Mouse (Mus musculus): Measurements from ENCODE around the gene Smc1b.

The Smc1b gene

DNA sequence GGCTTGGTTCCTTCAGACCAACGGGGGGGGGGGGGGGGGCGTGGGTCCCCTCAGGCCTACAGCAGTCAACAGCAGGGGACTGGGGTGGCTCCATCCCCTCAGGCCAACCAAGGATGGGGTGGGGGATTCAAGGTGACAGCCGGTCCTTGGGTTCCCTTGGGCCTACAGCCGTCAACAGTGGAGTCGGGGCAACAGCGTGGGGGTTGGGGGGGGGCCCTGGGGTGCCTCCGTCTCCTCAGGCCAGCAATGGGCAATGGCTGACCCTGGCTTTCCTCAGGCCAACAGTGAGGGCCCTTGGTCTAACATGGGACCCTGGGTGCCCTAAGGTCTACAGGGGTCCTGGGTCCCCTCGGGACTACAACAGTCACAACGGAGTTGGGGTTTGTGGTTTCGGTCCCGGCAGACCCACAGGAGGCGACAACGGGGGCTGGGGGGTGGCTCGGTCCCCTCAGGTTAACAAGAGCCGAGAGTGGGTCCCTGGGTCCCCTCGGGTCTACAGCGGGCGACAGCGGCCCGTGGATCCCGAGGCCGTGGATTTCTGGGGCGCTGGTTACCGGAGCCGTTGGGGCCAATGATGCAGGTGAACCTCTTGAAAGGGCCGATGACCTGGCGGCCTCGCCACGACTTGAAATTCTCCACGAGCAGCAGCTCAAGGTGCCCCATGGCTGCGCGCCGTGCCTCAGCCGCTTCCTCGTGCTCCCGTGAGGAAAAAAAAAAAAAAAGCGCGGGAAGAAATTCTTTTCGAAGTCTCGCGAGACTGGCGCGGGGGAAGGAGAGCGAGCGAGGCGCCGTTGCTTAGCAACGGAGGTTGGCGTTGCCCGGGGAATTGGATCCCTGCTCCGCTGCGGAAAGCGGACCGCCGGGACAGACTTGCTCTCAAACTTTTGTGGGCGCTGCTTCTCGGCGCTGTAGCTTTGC lies at the start of gene Smc1b, which contains the start of gene Ribc2:
Gene Smc1b (minus strand): TSS at position 690 of the 918 bp plus-strand sequence.
Gene Ribc2 (plus strand): TSS at position 804 of the 918 bp plus-strand sequence.
- DNase-seq (ENCODE audit: extremely low spot score, low spot score), result peak; percentile 73

DNA sequence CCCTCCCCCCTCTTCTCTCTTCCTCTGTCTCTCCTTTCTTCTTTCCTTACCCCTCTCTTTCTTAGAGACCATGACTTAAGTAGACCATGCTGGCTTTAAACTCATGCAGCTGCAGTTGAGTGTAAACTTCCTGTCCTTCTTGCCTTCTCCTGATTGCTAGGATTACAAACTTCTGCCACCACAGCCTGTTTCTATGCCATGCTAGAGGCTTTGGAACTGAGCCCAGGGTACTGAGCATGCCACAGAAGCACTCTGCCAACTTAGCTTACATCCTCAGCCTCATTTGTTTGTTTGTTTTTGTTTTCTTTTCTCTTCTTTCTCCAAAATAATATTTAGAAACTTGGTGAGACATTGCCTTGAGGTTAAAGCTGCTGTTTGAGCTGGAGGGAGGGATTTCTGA lies 48.6 kb upstream of the Smc1b start:
- DNase-seq (ENCODE audit: extremely low spot score, low spot score), result no peak

DNA sequence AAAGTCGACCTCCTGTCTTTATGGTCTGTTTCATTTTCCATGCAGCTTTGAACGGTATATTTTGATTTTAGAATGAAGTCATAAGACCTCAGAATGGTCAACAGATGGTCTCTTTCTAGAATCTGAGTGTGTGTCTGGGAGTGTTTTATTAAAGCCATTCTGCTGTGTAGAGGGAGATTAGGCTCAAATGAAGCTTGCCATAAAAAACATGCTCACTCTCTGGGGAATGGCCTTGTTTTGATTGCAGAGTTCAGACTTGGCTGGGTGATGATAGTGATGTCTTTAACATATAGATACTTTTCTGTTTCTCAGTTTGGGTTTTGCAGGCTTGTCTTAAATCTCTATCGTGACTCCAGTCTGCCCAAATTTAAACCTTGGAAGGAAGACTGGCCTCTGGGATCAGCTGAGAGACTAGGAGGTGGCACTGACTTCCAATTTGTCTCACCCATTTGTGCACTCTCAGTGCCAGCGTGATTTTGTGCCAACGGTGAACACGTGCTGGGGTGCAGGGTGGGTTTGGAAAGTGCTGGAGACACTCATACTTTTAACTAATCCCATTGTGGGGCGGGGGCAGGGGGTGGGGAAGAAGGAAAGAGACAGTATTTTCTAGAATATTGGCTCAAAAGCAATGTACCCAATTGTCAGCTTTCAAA lies 47.9 kb upstream of the Smc1b start:
- DNase-seq (ENCODE audit: extremely low spot score, low spot score), result no peak

DNA sequence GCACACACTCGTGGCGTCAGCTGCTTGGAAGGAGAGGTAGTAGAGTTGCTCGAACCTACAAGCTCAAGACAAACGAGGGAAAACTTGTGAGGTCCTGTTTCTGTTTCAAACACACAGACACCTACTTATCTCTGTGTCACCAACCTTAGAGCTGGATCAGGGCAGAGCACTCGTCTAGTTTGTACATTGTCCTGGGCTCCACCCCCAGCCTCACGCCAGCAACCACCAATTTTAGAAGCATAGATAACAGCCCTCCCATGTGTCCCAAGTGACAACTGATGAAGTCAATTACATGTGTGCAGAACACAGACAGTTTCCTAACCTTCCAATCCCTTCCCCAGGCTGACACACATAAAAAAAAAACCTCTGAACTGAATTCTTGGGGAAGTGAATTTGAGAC lies 46.4 kb upstream of the Smc1b start:
- DNase-seq (ENCODE audit: extremely low spot score, low spot score), result no peak

DNA sequence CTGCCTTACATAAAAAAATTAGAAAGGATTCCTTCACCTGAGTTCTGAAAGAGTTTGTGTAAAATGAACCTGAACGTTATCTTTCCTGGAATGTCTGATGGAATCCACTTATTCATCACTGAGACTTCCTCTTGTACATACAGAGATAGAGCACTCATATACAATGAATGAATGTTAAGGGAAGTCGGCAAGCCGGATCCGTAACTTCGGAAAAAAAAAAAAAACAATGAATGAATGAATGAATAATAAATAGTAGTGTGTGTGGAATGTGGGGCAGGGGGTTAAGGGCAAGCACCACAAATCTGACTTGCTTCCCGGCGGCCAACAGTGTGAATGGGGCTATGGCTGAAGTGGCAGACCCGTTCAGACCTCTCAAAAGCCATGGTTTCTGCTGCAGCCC lies 45.8 kb upstream of the Smc1b start:
- peak; percentile 31 for DNase-seq (ENCODE audit: extremely low spot score, low spot score)

DNA sequence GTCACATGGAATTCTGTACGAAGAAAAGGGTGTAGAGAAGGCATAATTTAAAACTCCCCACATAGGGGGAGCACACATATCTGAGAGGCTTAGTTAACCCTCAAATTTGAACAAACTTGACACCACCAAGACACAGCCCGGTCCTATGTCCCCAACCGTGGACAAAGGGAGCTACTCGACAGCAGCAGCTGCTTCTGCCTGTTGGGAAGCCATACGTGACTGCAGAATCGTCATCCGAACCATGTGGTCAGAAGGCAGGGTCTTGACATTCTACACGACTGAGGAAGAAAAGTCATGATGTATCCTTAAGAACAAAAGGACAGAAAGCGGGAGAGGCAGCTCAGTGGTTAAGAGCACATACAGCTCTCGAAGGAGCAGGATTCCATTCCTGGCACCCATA lies 42.3 kb upstream of the Smc1b start:
- no peak for DNase-seq (ENCODE audit: extremely low spot score, low spot score)

DNA sequence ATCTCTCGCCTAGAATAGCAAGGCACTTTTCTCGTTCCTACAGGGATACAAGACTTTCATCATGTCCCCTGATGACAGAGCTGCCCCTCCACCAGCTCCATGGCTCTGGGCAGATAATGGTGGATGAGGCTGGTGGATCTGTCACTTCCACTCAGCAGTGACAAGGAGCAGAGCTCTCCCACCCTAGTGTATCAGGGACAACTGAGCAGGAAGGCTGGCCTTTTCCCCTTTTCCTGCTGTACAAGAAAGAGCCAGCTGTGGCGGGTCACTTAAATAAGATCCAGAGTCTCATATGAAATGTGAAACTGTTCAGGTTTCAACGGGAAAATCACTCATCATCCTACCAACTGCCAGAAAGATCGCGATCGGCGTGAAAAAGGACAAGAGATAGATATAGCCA lies 41.7 kb upstream of the Smc1b start:
- DNase-seq (ENCODE audit: extremely low spot score, low spot score), result no peak

DNA sequence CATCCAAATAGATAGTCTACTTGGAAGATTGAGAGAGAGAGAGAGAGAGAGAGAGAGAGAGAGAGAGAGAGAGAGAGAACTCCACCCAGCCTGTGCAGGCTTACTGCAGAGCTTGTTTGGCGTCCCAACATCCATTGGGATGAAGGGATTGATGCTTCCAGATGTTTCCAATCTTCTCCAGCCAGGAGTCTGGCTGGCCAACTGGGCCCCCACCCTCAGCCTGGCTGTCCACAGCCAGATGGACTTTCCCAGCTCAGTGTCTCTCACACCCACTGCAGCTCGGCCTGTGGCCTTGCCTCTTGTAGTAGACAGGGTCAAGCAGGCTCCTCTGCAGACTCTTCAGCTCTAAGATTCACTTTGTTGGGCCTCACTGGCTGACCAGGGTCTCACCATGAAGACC lies 40.3 kb upstream of the Smc1b start:
- DNase-seq (ENCODE audit: extremely low spot score, low spot score), result no peak

DNA sequence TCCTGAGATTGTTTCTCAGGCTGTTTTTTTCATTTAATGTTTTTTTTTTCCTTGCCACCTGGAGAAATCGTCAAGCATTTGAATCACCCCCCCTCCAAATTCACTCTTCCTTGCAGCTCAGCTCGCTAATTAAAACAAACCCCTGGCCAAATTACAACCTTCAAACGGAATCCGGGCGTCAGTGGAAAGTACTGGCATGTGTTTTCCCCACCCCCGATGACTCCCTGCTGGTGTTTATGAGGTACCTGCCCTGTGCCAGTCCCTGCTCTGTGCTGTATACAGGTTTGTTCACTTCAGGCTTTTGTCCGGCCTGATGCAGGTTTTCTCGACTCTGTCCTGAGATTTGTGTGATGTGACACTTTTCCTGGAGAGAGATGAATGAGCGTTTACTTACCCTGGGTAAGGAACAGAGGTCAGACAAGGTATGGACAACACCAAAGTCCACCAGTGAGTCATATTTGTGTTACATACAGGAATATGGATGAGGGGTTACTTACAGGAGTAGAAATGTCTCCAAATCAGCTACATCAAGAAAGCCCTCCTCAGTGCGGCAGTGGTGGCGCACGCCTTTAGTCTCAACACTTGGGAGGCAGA lies 35.4 kb upstream of the Smc1b start:
- DNase-seq (ENCODE audit: extremely low spot score, low spot score), result no peak

DNA sequence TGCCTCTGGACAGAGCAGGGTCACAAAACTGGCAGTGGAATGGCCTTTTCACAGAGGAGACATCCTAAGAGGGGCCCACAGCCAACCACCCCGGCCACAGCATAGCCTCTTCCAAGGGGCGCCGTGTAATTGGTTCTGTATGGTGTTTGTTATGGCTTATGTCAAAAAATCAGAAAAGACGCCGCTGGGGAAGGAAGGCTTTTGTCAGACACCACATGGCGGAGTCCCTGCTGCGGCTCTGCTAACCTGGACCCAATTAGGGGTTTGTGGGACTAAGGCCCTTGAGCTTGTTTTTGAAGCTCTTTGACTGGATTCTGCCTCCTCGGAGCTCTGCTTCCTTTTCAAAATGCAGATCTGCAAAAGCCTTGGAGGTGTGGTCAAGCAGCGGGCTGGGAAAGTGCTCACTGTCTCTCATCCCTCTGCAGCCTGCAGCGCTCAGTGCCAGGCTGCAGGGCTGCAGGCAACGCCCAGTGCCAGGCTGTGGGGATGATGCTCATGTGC lies 34.7 kb upstream of the Smc1b start:
- peak; percentile 61 for DNase-seq (ENCODE audit: extremely low spot score, low spot score)

DNA sequence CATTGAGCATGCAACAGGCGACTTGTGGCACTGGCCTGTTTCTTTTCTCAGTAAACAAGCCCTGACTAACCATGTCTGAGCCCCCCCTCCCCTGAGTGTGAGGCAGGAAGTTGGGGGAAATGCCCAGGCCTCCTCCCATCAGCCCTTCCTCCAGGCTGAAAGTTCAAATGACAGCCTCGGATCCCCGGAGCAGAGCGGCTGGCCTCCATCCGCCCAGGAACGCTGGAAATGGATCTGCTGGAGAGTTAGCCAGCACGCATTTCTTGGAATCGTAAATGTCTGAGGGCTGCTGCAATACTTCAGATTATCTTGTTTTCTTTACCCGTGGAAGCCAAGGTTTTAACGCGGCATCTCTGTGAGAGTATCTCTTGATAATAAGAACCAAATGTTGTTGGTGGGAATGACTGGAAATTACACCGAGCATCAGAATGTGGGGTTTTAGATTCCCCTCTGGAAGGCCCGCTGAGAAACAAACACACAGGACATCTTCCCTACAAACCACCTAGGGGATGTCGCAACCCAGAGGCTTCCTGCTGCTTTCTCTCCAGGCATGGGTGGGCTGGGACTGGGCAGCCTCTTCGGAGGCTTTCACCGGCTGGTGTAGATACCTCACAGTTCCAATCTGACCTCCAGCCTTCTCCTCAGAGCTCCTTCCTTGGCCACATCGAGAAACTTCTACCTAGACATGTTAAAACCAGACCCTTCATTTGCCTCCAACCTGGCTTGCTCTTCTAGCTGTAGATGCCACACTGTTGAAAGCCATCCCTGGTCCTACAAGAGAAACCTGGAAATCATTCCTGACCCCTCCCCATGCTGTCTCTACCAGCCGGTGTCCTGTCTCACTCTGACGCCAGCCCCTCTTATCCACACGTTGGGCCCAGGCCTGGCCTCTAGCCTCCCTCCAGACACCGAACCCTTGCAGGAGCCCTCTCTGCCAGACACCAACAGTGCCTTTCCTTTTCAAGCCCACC lies 31.2 kb upstream of the Smc1b start:
- DNase-seq (ENCODE audit: extremely low spot score, low spot score), result peak; percentile 31

DNA sequence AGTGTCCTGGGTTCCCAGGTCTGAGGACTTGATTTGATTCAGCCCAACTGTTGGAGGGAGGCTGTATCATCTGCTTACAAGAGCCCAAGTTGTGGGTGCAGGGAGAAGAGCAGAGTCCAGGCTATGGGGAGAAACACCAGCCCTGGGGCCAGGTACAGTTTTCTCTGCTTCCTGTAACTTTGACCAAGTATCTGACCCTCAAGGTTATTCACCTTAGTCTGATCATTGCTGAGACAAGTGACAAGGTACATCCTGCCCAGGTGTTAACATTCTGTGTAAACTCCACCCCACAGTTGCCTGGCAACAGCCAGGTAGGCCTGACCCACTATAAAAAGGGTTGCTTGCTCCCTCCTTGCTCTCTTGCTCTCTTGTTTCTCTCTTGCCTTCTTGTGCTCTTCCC lies 29.7 kb upstream of the Smc1b start:
- no peak for DNase-seq (ENCODE audit: extremely low spot score, low spot score)

DNA sequence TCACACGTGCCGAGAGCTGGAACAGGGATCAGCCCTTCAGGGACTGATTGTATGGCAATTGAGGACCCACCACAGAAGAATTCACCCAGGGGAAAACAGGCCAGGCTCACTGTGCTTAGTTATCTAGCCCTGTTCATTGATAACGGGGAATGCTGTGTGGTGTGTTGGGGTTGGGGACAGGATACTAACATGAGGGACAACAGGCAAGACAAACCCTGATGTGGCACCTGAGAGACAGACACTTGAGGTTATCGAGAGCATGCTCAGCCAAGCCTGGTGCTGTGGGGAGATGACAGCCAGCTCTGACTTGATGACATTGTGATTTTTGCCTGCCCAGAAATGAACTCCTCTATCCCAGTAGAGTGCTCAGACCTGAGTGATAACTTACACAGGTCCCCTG lies 24.4 kb upstream of the Smc1b start:
- no peak for DNase-seq (ENCODE audit: extremely low spot score, low spot score)

DNA sequence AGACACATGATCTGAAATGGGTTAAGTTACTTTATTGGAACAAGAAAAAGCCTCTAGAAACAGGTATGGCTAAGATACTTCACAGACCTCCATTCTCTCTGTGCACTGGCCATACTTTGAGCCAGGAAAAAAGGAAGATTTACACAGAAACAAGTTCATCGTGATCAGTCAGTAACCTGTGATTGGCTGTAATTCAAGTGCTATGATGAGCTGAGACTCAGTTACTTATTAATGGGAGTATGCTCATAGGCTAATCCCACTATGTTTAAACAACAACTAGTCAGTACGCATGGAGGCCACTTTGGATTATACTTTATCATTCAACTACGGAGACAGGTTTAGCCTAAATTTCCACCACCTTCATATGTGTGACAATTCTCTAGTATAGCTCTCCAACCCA lies 22.3 kb upstream of the Smc1b start:
- DNase-seq (ENCODE audit: extremely low spot score, low spot score), result no peak

DNA sequence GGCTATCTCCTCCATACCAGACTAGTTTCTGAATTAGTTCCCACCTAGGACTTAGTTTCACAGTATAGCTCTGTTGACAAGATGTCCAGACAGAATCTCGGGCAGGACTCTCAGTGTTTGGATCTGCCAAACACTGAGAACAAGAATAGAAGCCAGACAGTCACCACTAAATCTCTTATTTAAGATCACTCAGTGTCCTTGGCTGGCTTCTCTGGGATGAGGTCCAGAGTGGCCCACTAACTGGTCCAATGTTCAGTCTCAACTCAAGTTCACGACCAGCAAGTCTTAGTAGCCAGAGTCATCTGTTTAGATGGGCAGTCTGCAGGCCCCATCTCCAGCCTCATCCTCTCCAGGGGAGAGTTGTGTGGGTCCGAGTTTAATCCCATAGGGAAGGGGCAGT lies 20.8 kb upstream of the Smc1b start:
- DNase-seq (ENCODE audit: extremely low spot score, low spot score), result no peak

DNA sequence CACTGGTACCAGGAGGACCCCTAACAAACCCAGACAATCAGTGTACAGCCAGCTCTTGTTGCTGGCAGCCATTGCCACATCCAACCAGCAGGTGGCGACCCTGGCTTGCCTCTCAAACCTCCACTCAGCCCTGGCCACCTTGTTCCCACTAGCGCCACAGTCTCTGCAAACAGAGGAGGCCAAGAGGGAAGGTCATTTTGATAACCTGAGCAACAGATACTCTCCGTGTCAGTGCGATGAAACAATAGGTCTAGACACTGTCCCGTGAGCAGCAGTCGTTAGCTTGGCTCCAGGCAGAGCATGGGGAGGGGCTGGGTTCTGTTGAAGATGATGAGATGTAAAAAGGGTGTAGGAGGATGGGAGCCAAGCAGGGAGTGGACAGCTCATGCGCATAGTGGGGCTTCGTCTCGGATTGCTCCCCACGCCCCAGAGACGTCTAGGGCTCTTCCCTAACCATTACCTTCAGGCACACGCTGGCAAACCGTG lies 19.7 kb upstream of the Smc1b start:
- DNase-seq (ENCODE audit: extremely low spot score, low spot score), result peak; percentile 80

DNA sequence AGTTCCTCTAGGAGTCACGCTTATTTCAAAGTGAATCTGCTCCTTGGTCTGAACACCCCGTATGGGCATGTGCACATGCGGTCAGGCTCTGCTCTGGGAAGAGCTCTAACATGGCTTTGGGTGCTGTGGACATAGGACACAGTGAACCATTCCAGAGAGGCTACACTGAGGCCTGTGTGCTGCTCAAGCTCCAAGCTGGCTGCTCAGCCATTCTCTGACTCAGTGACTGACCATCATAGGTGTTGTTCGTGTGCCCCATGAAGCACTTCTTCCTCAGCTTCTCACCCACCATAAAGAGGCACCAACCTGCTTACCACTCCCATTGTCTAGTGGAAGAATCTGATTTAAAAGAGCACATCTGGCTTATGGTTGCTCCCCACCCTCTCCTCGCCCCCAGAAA lies 12.5 kb upstream of the Smc1b start:
- no peak for DNase-seq (ENCODE audit: extremely low spot score, low spot score)

DNA sequence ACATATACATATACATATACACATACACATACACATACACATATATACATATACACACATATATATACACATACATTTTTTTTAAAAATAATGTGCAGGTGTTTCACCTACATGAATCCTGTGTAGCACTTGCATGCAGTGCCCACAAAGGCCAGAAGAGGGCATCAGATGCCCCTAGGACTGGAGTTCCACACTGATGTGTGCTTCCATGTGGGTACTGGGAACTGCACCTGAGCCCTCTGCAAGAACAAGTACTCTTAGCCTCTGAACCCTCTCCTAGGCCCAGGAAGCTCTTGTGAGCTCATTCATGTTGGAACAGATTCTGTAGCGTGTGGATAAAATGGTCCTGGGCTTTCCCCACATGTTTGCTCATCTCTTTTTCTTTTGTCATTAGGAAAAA lies 12.0 kb upstream of the Smc1b start:
- DNase-seq (ENCODE audit: extremely low spot score, low spot score), result peak; percentile 9

DNA sequence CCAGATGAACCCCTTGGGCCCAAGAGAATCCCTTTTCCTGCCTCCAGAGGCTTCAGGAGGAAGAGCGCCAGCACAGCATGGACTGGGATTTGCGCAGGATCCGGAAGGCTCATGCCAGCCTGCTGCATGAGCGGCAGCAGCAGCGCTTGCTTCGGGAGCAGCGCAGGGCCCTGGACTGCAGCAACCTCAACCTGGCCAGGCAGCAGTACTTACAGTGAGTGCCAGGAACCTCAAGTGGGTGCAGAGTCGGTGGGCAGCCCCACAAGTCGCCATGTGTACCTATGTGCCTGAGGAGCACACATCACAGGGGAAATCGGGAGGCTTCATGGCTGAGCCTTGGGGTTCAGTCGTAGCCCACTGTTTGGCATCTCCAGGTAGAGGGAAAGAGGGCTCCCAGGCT lies 11.4 kb upstream of the Smc1b start:
- DNase-seq (ENCODE audit: extremely low spot score, low spot score), result peak; percentile 8

DNA sequence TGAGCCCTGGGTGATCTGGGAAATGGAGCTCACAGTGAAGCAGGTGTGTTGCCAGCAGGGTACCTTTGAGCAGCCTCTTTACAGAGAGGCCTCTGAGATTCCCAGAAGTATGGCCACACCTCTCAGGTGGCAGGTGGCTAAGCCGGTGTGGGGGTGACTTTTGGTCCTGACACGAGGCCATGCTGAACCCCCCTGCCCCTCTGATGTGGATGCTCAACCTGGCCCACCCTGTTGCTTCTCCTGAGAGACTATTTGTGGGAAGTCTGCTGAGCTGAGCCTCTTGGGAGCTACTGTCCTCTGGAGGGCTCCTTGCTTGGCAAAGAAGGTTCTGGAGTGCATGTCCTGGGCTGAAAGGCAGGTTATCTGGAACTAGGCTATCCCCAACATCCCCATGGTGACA lies 10.7 kb upstream of the Smc1b start:
- DNase-seq (ENCODE audit: extremely low spot score, low spot score), result no peak

DNA sequence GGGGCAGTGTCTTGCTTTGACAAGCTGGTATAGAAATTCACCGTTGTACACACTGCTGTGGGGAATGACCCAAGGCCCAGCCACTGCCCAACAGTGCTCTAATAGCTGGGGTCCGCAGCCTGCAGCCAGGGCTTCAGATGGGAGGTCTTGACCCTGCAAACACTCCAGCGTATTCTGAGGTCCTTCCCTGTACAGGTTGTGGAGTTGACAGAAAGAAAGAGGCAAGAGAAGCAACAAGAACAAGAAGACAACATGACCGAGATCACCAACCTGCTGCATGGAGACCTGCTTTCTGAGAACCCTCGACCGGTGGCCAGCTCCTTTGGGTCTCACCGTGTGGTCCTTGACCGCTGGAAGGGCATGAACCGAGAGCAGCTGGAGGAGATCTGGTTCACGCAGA lies 9.5 kb upstream of the Smc1b start:
- DNase-seq (ENCODE audit: extremely low spot score, low spot score), result no peak
